Mouse (Mus musculus): ENCODE data around the gene Nfyb.

Gene Nfyb

DNA sequence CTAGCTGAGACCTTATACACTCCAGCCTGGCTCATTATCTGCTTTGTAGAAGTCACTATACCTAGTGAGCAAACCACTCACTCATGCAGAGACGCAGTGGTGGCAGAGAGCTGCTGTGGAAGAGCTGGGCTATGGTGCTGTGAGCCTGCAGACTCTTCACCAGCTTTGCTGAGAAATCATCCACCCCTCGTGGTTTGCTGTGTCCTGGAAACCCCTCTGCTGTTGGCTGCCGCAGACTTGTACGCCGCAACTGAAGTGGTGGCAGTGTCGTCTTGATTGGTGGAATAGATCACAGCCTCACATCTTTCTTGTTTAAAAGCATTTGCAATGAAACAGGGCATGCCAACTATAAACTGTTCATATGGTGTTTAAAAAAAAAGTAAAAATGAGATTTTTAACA is 19.6 kb downstream of the Nfyb start:
- no peak for DNase-seq (ENCODE audit: extremely low spot score)

DNA sequence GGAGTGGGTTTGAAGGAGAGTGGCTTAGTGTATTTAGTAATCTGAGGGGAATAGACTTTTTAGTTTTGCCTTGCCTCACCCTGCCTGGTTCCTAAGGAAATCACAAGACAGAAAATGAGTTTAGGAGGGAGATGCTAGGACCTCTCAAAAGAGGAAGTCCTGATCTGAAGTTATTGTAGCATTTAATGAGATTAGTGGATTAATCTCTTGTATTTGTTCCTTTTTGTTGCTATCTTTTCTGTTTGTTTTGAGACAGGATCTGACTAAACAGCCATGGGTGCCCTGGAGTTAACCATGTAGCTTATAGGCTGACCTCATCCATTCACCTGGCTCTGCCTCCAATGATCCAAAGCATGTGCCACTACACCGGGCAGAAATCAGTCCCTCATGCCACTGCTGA is 21.4 kb downstream of the Nfyb start:
- no peak for DNase-seq (ENCODE audit: extremely low spot score)

DNA sequence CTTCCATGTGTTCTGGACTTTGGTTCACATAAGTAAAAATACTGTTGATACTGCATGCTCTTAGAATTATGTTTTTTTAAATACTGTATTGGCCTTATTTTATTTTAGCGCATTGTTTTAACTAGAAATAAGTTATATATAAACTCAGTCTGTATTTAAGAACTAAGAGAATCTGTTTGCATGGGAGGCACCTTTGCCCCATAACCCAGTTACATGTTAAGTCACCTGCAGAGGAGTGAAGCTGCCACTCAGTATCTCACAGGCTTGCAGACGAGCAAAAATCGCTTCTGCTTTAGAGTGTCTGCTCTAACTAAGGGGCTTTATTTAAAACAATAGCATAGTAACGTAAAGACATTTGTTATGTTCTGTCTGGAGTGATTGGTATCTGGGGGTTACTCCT is 22.1 kb downstream of the Nfyb start:
- no peak for DNase-seq (ENCODE audit: extremely low spot score)

DNA sequence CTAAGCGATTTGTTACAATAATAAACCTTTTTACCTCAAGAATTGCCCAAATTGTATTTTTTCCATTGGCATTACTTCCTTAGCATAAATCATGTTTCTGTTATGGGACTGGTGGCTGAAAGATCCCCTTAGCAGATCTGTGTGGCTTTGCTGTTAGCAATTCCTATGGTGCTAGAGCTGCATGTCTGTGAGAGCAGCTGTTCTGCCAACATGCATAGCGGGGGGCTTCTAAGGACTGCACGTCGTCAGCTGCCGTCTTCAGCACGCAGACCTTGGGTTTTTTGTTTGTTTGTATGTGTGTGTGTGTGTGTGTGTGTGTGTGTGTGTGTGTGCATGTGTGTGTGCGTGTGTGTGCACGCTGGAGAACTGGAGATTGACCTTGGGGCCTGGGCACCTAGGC is 22.6 kb downstream of the Nfyb start:
- no peak for DNase-seq (ENCODE audit: extremely low spot score)

DNA sequence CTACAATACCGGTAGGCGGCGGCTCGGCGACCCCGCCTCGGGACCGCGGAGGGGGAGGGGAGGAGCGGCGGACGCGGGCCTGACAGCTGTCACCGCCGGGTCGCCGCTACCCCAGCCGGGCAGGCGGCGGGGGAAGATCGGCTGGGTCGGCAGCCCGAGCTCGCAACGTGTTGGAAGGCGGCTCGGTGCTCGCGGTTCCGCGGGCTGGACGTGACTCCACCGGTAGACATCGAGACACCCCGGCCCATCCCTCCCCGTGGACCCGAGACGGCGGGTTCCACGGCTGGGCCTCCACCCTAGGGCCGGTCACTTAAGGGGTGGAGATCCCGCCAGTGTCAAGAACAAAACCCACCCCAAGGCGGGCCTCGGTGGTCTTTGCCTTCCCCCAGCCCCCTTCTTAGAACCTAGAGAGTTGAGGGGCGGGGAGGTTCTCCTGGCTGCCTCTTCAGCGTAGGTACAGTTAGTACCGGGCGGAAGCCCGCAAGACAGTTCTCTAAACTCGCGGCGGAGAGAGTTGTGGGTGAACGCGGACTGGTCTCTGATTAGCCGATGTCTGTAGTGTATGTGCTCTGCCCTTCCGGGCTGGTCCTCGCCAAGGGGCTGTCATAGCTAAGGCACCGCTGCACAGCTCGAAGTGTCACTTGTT is 64.5 kb downstream of the Nfyb start:
- peak; percentile 52 for DNase-seq (ENCODE audit: extremely low spot score)

DNA sequence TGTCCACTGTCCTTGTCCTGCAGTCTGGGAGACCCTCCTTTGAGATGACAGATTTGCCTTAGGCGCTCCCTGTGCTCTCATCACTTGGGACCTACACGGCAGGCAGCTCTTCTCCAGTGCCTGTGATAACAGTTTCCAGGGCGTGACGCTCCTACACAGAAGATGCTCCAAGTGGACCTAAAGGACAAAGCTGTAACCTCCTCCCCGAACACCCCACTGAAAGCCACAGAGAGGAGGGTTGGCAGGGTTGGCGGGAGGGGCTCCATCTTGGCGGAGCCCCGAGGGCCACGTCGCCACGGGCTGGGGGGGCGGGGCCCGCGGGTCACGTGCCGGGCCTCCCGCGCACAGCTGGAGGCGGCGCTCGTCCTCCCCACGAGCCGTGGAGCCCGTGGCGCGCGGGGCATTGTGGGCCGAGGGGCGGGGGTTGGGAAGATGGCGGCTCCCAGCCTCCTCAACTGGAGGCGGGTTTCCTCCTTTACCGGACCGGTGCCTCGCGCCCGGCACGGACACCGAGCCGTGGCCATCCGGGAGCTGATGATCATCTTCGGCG is 65.2 kb downstream of the Nfyb start:
- peak; percentile 89 for DNase-seq (ENCODE audit: extremely low spot score)

Data from embryo, embryonic 9.5 days (tissue).